Mouse (Mus musculus) myocyte (in vitro differentiated cells): ENCODE results near the gene Mars2. TPM values are rescaled to one million over a fixed set of nuclear protein-coding genes. Genes with fewer than 3 reads are reported as not detected.

ENCODE experiments used
- H3K27me3 ChIP-seq: one replicate; pipeline ENCODE4 v1.6.1; 2011; ENCODE audit not compliant: control insufficient read depth, insufficient read depth, insufficient read length
- H3K36me3 ChIP-seq: one replicate; pipeline ENCODE4 v1.6.1; 2011; ENCODE audit not compliant: control insufficient read depth, insufficient read depth
- H3K4me2 ChIP-seq: one replicate; pipeline ENCODE4 v1.6.1; 2011; ENCODE audit warnings: low read depth, control low read depth
- H3K4me3 ChIP-seq: one replicate; pipeline ENCODE4 v1.5.1; 2011; ENCODE audit warnings: mild to moderate bottlenecking, control low read depth, moderate library complexity
- H3K79me2 ChIP-seq: one replicate; pipeline ENCODE4 v1.6.1; 2011; ENCODE audit not compliant: control insufficient read depth, insufficient read depth
- H3ac ChIP-seq: one replicate; pipeline ENCODE4 v1.6.1; 2011; ENCODE audit not compliant: control insufficient read depth, insufficient read length
- CEBPB ChIP-seq: IDR thresholded peaks from 2 replicates; pipeline ENCODE4 v1.6.1; 2011; ENCODE audit warnings: mild to moderate bottlenecking, moderate library complexity; ENCODE audit not compliant: poor library complexity, insufficient read depth, severe bottlenecking
- E2F4 ChIP-seq: IDR thresholded peaks from one replicate; pipeline ENCODE4 v1.6.1; 2011; ENCODE audit warnings: mild to moderate bottlenecking, control low read depth, moderate library complexity; ENCODE audit not compliant: insufficient read depth
- MAX ChIP-seq: IDR thresholded peaks from one replicate; pipeline ENCODE4 v1.6.1; 2011; ENCODE audit warnings: low read depth, mild to moderate bottlenecking, control low read depth
- MYOD1 ChIP-seq, 3 experiments: IDR thresholded peaks; one replicate each; pipeline ENCODE4 v1.6.1; 2011; ENCODE audit warnings: control low read depth in 2 of 3, low read depth in 2 of 3, mild to moderate bottlenecking in 2 of 3, moderate library complexity in 1 of 3; ENCODE audit not compliant: insufficient read length in 2 of 3, control insufficient read depth in 1 of 3
- MYOG ChIP-seq, 3 experiments: IDR thresholded peaks; one replicate each; pipeline ENCODE4 v1.6.1; 2011; ENCODE audit warnings: control low read depth in 2 of 3, low read depth in 2 of 3, mild to moderate bottlenecking in 2 of 3; ENCODE audit not compliant: insufficient read length in 2 of 3, control insufficient read depth in 1 of 3, insufficient read depth in 1 of 3
- POLR2A ChIP-seq: IDR thresholded peaks from one replicate; pipeline ENCODE4 v1.6.1; 2011; ENCODE audit warnings: low read depth, mild to moderate bottlenecking, control low read depth, moderate library complexity; ENCODE audit not compliant: insufficient read length
- POLR2AphosphoS2 ChIP-seq: IDR thresholded peaks from one replicate; pipeline ENCODE4 v1.6.1; 2011; ENCODE audit warnings: low read depth, control low read depth; ENCODE audit not compliant: insufficient read length
- REST ChIP-seq: IDR thresholded peaks from one replicate; pipeline ENCODE4 v1.6.1; 2011; ENCODE audit warnings: mild to moderate bottlenecking, control low read depth, moderate library complexity; ENCODE audit not compliant: insufficient read depth, insufficient read length
- SRF ChIP-seq: IDR thresholded peaks from one replicate; pipeline ENCODE4 v1.6.1; 2011; ENCODE audit warnings: low read depth; ENCODE audit not compliant: control insufficient read depth, insufficient read length
- TCF12 ChIP-seq: IDR thresholded peaks from one replicate; pipeline ENCODE4 v1.6.1; 2011; ENCODE audit warnings: mild to moderate bottlenecking, control low read depth; ENCODE audit not compliant: poor library complexity, insufficient read depth, severe bottlenecking
- TCF3 ChIP-seq: IDR thresholded peaks from one replicate; pipeline ENCODE4 v1.6.1; 2011; ENCODE audit warnings: low read depth, control low read depth; ENCODE audit not compliant: insufficient read length
- USF1 ChIP-seq: IDR thresholded peaks from one replicate; pipeline ENCODE4 v1.6.1; 2011; ENCODE audit warnings: low read depth, mild to moderate bottlenecking, control low read depth, moderate library complexity
- polyA plus RNA-seq: library from polyadenylated mRNA; unstranded; fragments of >200 nt; fragmentation: generic; extraction: Trizol; gene quantifications from one replicate; pipeline ENCODE4 v1.2.1, GENCODE M21; 2012; ENCODE audit warnings: missing spikeins

Gene Mars2
- polyA plus RNA-seq, 1 experiment = 2.2 TPM

DNA sequence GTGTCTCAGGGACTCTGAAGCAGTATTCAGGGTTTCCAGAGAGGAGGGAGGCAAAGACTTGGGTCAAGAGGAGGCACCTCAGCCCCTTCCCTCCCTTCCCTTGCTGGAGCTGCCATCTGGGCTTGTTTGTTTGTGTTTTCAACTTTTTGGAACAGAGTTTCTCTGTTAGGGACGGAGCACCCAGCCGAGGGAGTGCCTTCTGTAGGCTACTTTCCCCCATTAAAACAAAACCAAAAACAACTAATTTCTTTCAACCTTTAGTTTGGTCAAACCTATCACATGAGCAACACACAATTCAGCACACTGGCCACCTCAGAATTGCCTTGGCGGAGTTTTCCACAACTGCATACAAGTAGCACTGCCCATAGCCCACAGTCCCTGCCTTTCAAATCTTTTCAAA is 11.6 kb upstream of the Mars2 start:
- Histone ChIP-seq H3K4me3 (peak overlapping the region; percentile 85), H3K79me2 (peaks cover 39% of the 10 kb centered on the region), H3K4me2 (peak overlapping the region; percentile 89), H3ac (peak overlapping the region; percentile 20), H3K27me3 (no peaks in the 10 kb centered on the region), H3K36me3 (no peaks in the 10 kb centered on the region)
- TF ChIP-seq MAX (no peak), MYOG (IDR thresholded peaks at IDR 0.05; ENCODE audit: control insufficient read depth in 1 of 3, insufficient read depth in 1 of 3, insufficient read length in 2 of 3, low read depth in 2 of 3) (no peak), USF1 (no peak), E2F4 (no peak), CEBPB (no peak), POLR2AphosphoS2 (no peak), REST (no peak), TCF12 (no peak), MYOD1 (IDR thresholded peaks at IDR 0.05; ENCODE audit: control insufficient read depth in 1 of 3, insufficient read length in 2 of 3, low read depth in 2 of 3) (no peak)

DNA sequence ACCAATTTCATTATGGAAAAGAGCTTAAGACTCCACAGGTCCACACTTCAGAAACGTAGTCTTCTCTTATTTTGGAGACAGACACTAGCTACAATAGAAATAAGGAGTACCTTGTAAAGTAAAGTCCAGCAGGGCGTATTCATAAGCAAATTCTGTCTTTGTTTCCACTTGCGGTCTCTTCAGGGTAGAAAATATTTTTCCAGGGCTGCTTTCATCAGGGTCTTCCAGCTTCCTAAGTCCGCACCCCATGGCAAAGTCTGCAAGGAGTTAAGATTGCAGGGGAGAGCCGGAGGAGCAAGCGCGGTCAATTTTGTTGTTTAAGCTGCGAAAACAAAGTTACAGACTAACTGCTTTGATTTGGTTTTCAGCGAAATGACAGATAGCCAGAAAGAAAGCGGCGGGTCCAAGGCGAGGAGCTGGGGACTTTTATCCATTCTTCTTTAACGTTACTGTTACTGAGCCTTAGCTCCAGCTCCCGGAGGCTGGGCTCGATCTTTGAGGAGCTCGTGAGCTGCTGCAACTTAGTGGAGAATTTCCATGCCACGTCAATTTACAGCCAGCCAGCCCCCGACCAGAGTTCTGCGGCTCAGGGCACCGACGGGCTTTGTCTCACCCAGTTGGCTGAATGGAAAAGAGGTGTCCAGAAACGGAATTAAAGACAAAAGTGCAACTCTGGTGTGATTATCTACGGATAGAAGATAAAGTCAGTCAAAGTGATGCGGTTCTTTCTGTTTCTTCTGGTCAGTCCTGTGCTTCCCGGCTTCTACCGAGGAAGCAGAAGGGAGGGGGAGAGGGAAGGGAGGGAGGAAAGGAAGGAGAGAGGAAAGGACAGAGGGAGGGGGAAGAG is 10.7 kb upstream of the Mars2 start, which contains the start of gene Rftn2:
Gene Rftn2 (minus strand): TSS at position 772 of the 847 bp plus-strand sequence.
- Histone ChIP-seq H3K79me2 (peaks cover 39% of the 10 kb centered on the region), H3K27me3 (no peaks in the 10 kb centered on the region), H3K36me3 (no peaks in the 10 kb centered on the region), H3ac (peak within 1 kb of the TSS; percentile 20), H3K4me2 (peak within 1 kb of the TSS; percentile 89), H3K4me3 (peak within 1 kb of the TSS; percentile 85)
- TF ChIP-seq CEBPB (no peak), REST (no peak), MAX (no peak), MYOG (IDR thresholded peaks at IDR 0.05; ENCODE audit: control insufficient read depth in 1 of 3, insufficient read depth in 1 of 3, insufficient read length in 2 of 3, low read depth in 2 of 3) (no peak), POLR2A (no peak), TCF12 (no peak), E2F4 (no peak), TCF3 (no peak), USF1 (no peak), MYOD1 (IDR thresholded peaks at IDR 0.05; ENCODE audit: control insufficient read depth in 1 of 3, insufficient read length in 2 of 3, low read depth in 2 of 3) (no peak), SRF (no peak), POLR2AphosphoS2 (no peak)

DNA sequence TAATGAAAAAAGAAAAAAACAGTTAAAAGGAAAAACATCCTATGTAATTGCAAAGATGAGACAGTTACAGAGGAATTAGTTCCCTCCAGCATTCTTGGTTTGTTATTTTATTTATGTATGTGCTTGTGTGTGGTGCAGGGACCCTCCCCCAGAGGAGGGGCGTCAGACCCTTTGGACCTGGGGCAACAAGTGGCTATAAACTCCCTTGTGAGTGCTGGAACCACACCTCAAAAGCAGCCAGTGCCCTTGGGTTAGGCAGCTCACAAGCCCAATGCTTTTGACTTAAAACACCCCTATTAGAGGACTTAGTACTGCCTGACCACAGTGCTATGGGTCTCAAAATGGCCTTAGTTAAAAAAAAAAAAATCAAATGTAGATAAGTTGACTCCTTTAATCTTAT is 9.6 kb upstream of the Mars2 start:
- H3K27me3 ChIP-seq = no peaks in the 10 kb centered on the region

DNA sequence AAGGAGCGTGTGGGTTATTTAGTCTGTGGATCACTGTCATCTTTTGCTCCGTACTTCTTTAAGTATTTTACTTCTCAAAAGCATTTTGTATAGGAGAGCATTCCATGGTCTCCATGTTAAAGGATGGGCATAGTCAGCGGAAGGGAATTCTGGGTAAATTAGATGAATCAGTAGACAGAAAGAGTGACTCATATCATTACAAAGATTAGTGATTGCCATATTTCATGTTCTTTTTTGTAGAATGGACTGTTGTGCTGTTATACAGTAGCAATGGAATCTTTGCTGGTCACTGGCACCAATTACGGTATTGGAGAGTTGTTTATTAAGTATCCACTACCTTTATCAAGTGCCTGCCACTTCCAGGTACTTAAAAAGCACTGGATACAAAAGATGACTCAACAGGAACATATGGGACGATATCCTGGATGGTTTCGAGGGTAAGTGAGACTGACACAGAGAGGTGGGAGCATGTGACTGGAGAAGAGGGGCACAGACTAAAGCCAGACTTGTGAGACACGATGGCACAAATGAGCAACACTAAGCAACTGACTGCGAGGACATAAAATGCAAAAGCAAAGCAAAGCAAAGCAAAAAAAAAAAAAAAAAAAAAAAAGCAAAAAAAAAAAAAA is 8.6 kb upstream of the Mars2 start:
- H3K36me3 ChIP-seq = no peaks in the 10 kb centered on the region
- no peak overlapping the region for H3ac ChIP-seq
- H3K4me3 ChIP-seq = peak overlapping the region; percentile 85
- peak overlapping the region; percentile 89 for H3K4me2 ChIP-seq
- no peak for TF ChIP-seq CEBPB
- TF ChIP-seq USF1 = peak; percentile 43
- peaks cover 35% of the 10 kb centered on the region for H3K79me2 ChIP-seq
- H3K27me3 ChIP-seq = no peaks in the 10 kb centered on the region

More for the DNA sequence above, 9.6 kb upstream of the Mars2 start:
- Histone ChIP-seq H3K36me3 (no peaks in the 10 kb centered on the region), H3K4me3 (peak overlapping the region; percentile 85), H3ac (no peak overlapping the region), H3K4me2 (peak overlapping the region; percentile 89), H3K79me2 (peaks cover 39% of the 10 kb centered on the region)
- TF ChIP-seq MAX (no peak), CEBPB (no peak), POLR2AphosphoS2 (no peak), POLR2A (no peak), TCF3 (no peak), REST (no peak), MYOD1 (IDR thresholded peaks at IDR 0.05; ENCODE audit: control insufficient read depth in 1 of 3, insufficient read length in 2 of 3, low read depth in 2 of 3) (no peak), TCF12 (no peak)
